Mouse (Mus musculus): ENCODE data around the gene Gdap2.

Gdap2 gene

DNA sequence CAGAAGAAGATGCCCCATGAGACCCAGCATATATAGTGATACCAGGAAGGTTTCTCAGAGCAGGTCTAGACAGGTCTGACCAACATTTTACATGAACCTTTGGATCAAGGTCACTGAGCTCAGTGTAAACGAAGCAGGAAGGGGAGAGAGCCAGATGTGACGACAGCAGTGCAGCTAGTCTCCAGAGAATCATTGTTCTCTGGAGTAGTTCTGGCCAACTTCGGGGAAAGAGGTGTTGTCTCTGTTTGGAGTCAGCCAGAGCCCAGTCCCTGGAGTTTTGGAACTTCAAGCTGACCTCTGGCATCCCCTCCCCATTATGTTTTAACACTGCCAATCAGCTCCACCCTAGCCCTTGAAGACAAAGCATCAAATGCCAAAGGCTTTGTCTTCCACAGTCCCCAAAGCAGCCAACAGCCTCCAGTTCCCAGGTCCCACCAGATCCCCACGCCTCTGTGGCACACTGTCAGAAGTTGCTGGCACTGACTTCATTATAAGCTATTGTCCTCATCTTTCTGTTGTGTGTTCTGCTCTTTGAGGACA, 84.2 kb downstream of the Gdap2 start:
- in situ Hi-C loops (cut with MboI, MseI): no loop called here
